26 mouse cellular contexts compared by ENCODE assay signal in the genomic region with DNA sequence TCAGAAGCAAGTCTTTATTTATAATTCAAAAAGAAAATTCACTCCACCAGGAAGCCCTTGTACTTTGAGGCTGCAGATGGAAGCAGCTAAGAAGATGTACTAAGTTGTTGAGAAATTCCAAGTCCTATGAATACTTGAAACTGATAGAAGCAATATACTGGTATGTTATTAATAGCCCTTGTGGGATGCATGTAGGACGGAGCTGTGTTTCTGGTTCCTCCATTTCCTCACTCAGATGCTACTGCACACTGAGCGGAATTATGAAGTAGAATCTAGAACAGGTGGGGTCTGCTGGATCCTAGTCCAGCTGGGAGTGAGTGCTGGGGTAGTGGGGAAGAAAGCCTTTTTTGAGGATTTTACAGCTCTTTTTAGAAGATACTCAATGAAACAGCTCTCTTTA.
"Had no signal": no experiment of that assay in that cellular context is flagged by ENCODE, and none has a peak within 500 bp of the region (broad histone marks: within the 10 kb centered on the region; RNA-seq: fewer than 3 reads in every experiment).

No protein-coding gene starts in this region.

- H3K27me3 ChIP-seq: heart, embryonic 13.5 days; heart, embryonic 15.5 days; hindbrain, embryonic 13.5 days; hindbrain, embryonic 15.5 days; intestine, embryonic 15.5 days; limb, embryonic 12.5 days; liver, embryonic 13.5 days had no signal

- H3K4me1 ChIP-seq: heart, embryonic 13.5 days; heart, embryonic 15.5 days; hindbrain, embryonic 13.5 days; hindbrain, embryonic 15.5 days; intestine, embryonic 15.5 days; limb, embryonic 10.5 days; limb, embryonic 12.5 days; liver, embryonic 13.5 days had no signal

- H3K4me2 ChIP-seq: heart, embryonic 11.5 days; heart, embryonic 13.5 days; heart, embryonic 15.5 days; hindbrain, embryonic 13.5 days; hindbrain, embryonic 15.5 days; intestine, embryonic 15.5 days; limb, embryonic 12.5 days; liver, embryonic 11.5 days; liver, embryonic 13.5 days had no signal

- DNase-seq: gastrocnemius, postnatal 14 days; gastrocnemius, postnatal 36 days; heart, adult 11 months; heart, adult 2 months; heart, postnatal 14 days; heart, postnatal 36 days; kidney, adult 18-20 months; kidney, adult 8-10 months; kidney, postnatal 10 days; kidney, postnatal 25 days; kidney, postnatal 4 days; liver; liver, embryonic 13.5 days had no signal

- ATAC-seq: inflammation-experienced regulatory T-cells, adult 6 months; intestine, embryonic 15.5 days; intestine, postnatal 0 days had no signal

- H3K9me3 ChIP-seq: heart, embryonic 13.5 days; heart, embryonic 15.5 days; hindbrain, embryonic 13.5 days; hindbrain, embryonic 15.5 days; intestine, embryonic 15.5 days; limb, embryonic 10.5 days; limb, embryonic 12.5 days; liver, embryonic 13.5 days had no signal

- H3K27ac ChIP-seq: heart, adult 2 months; heart, embryonic 13.5 days; heart, embryonic 15.5 days; hindbrain, embryonic 13.5 days; hindbrain, embryonic 15.5 days; intestine, embryonic 15.5 days; layer of hippocampus, adult 2 months; left cerebral cortex, adult 2 months; limb, embryonic 10.5 days; limb, embryonic 12.5 days; liver, embryonic 13.5 days had no signal

- H3K9ac ChIP-seq: heart, embryonic 13.5 days; heart, embryonic 15.5 days; hindbrain, embryonic 13.5 days; hindbrain, embryonic 15.5 days; intestine, embryonic 15.5 days; limb, embryonic 12.5 days; liver, embryonic 13.5 days had no signal

- H3K4me3 ChIP-seq: heart, adult 2 months; heart, embryonic 13.5 days; heart, embryonic 15.5 days; hindbrain, embryonic 13.5 days; hindbrain, embryonic 15.5 days; intestine, embryonic 15.5 days; layer of hippocampus, adult 2 months; left cerebral cortex, adult 2 months; limb, embryonic 10.5 days; limb, embryonic 12.5 days; liver, embryonic 13.5 days had no signal

- H3K36me3 ChIP-seq: heart, embryonic 13.5 days; heart, embryonic 15.5 days; hindbrain, embryonic 13.5 days; hindbrain, embryonic 15.5 days; intestine, embryonic 15.5 days; limb, embryonic 10.5 days; limb, embryonic 12.5 days; liver, embryonic 13.5 days had no signal
